Mouse (Mus musculus): ENCODE measurements around the gene Hsd11b2. TPM values are rescaled to one million over a fixed set of nuclear protein-coding genes. Genes with fewer than 3 reads are reported as not detected.

The Hsd11b2 gene
- polyA plus RNA-seq, 2 experiments from 2014 or later: not detected

DNA sequence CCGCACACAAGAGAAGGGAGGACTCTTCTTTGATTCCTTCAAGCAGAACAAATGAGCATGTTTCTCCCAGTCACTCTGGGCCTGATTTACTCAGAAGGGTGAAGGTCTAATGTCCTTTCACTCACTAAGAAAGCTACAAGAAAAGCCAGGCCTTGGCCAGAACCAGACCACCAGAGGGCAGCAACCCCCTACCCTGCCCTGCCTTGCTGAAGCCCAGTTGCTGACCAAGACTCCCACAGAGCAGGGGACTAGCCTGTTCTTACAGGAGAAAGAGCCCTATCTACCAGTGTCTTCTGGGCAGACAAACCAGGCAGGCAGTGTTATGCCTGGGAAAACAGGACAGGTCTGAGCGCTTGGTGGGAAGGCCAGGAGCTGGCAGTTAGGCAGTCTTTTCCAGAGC lies 34.2 kb upstream of the Hsd11b2 start:
- ATAC-seq: no peak

DNA sequence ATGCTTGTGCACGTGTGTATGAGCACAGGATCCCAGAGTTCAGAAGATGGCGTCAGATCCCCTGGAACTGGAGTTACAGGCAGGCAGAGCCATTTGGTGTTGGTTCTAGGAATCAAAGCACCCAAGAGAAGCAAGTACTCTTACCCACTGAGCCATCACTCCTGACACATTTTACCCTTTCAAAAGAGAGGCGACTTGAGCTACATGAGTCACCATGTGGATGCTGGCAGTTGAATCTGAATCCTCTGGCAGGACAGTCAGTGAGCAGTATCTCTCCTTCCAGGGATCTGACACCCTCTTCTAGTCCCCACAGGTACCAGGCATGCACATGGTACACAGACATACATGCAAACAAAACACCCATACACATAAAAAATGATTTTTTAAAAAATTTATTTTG lies 30.5 kb upstream of the Hsd11b2 start:
- ATAC-seq: no peak

DNA sequence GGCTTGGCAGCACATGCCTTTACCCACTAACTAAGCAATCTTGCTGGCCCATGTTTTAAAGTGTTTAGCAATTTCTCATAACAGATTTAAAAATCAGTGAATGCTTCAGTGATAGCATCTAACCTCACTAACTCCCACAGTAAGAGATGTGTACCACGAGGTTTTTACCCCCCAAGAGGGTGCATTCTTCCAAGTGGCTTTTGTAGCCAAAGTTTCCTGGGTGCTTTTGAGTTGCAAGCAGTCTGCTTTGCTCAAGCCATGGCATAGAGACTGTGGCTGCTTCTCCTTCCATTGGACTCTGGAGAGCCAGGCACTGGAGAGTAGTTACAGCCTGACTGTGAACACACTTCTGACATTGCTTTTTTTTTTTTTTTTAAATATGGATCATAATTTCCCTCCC lies 29.3 kb upstream of the Hsd11b2 start:
- ATAC-seq: no peak

GRCm38 (mm10) chr8:105493495-105493894 lies 25.1 kb upstream of the Hsd11b2 start:
- ATAC-seq: no peak

DNA sequence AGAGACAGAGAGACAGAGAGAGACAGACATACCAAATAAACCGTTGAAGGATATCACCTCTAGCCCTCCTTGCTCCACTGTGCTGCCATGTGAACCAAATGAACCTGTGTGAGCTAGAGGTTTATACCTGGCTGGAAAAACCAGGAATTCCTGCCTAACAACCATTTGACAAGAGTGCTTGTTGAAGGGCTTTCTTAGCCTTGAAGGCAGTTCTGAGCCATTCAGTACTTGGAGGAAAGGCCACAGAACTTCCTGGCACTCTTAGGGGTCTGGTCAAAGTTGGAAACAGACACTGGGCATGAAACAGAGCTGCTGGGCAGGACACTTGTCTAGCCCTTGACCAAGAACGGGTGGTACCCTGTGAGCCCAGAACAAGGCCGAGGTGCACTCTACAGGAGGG lies 24.0 kb upstream of the Hsd11b2 start:
- no peak for ATAC-seq

- ATAC-seq: no peak
Observed at GRCm38 (mm10) chr8:105495350-105496302, 22.9 kb upstream of the Hsd11b2 start.

DNA sequence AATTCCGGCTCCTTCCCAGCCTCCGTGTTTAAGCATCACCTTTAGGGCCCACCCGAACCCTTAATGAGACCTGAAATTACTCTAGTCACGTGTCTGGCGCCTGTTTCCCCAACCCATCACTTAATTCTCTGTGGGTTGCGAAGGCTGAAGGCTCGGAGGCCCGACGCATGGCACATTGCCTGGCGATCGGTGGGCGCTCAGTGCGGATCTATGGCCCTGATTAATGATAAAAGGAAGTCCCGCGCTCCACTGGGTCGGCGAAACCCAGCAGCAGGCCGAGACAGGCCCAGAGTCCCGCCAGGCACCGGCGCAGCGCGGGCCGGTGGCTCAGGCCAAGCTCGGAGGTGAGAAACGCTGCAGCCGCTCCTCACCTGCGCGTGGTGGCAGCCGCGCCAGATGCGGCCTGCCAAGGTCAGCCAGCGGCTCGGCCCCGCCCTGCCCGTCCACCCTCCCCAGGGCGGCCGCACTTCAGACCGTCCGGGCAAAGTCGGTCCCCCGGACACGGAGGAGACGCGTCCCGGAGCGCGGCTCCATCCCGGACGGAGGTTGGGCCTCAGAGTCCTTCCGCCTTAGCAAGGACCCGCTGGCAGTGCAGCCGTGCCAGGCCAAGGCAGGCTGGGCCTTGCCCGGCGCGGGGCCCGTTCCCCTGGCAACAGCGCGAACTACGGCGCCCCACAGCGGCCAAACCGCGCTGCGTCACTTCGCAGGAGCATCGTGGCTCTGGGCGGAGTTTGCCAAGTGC lies 21.9 kb upstream of the Hsd11b2 start, which contains the start of gene Zdhhc1:
Gene Zdhhc1, minus strand, starts transcription at position 464 of the 742 bp plus-strand sequence.
- peak; percentile 85 for ATAC-seq

- ATAC-seq: no peak
Observed at GRCm38 (mm10) chr8:105499787-105500186, 18.8 kb upstream of the Hsd11b2 start.

GRCm38 (mm10) chr8:105504617-105505016 lies 13.9 kb upstream of the Hsd11b2 start:
- no peak for ATAC-seq

- ATAC-seq: no peak
Observed at GRCm38 (mm10) chr8:105506977-105507376, 11.6 kb upstream of the Hsd11b2 start.

- ATAC-seq: no peak
Observed at GRCm38 (mm10) chr8:105508758-105509157, 9.8 kb upstream of the Hsd11b2 start.

- ATAC-seq: no peak
Observed at GRCm38 (mm10) chr8:105509997-105510735, 8.4 kb upstream of the Hsd11b2 start.

- no peak for ATAC-seq
Observed at GRCm38 (mm10) chr8:105514194-105514593, 4.4 kb upstream of the Hsd11b2 start.

DNA sequence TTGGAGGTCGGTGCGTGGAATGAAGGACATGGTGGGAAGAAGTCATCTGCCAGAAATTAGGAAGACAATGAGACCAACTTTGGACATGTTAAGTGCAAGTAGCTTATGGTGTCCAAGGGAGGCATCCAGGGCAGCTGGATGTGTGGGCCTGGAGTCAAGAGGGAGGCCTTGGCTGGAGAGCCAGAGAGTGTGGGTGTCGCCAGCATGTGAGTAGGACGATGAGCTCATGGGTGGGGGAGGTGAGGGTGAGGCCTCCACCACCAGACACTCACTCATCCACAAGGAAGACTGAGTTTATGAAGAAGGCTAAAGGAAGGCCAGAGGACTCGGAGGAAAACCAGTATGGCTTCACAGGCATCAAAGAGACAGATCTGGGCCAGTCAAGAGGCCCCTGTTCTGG lies 3.9 kb upstream of the Hsd11b2 start:
- ATAC-seq: no peak

- peak; percentile 41 for ATAC-seq
Observed at GRCm38 (mm10) chr8:105516018-105516645, 2.4 kb upstream of the Hsd11b2 start.

DNA sequence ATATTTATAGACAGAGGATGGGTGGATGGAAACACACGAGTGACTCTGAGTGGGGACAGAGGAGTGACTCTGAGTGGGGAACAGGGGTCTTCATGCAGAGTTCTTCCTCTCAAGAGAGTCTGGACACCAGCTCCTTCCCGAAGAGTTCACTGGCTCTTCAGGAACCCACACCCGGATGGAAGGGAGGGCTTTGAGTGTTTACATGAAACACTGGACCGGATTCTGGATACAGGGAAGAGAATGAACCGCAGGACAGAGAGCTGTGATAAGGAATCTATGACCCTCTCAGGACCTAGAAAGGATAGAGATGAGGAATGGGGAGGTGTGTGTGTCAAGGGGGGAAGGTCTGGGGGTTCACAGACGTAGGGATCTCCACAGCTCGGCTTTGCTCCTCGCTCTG lies 1.2 kb upstream of the Hsd11b2 start:
- ATAC-seq: no peak

DNA sequence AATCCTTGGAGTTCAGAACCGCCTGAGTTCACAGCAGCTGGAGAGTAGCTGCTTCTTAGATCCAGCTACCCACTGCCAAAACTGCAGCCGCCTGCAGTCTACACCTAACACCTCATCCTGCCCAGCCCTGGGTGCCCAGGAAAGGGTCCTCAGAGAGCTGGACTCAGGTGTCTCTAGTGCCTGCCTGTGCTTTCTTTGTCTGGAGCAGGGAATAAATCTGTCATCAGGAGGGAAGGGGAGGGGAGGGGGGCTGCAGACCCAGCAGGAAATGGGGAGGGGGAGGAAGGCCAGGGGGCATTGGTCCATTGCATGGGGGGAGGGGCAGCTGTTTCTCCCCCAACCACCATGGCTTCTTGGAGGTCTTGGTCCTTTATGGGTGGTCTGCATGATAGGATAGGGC lies 1.0 kb downstream of the Hsd11b2 start:
- no peak for ATAC-seq

- ATAC-seq: no peak
Observed at GRCm38 (mm10) chr8:105520521-105520920, 2.0 kb downstream of the Hsd11b2 start.

DNA sequence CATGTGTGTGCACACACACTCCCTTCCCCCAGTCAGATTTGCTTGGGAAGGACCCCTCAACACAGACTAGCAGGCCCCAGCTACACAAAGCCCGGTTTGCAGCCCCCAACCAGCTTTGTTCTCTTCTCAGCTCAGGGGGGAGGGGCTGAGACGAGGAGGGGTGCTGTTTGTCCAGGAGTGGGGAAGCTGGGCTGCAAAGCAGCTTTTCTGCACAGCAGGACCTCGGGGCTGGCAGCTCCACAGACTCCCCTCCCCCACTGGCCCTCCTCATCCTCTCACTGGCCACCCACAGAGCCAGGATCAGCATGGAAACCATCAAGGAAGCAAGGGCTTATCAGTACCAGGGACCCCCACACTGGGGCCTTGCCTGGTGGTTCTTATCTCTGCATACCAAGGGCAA lies 2.5 kb downstream of the Hsd11b2 start:
- ATAC-seq: no peak

GRCm38 (mm10) chr8:105521995-105522769 lies 3.6 kb downstream of the Hsd11b2 start:
- no peak for ATAC-seq

GRCm38 (mm10) chr8:105522890-105523289 lies 4.3 kb downstream of the Hsd11b2 start:
- ATAC-seq: no peak

DNA sequence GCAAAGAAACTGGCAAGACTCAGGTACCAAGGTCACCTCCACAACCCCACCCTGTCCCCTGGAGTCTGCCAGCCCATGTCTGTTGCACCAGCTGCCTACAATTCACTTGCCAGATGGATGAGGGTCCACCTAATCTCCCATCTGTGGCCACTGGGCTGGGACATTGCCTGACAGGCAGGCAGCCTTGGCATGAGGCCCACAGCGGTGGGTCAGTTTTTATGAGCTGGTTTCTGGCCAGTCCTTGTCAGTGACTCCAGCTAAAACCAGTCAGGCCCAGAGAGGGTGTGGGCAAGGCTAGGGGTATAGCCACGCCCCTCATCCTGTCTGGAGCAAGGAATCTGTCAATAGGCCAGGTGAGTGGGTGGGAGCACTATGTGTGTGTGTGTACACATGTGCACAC lies 8.6 kb downstream of the Hsd11b2 start:
- ATAC-seq: no peak
